In the genomic region with DNA sequence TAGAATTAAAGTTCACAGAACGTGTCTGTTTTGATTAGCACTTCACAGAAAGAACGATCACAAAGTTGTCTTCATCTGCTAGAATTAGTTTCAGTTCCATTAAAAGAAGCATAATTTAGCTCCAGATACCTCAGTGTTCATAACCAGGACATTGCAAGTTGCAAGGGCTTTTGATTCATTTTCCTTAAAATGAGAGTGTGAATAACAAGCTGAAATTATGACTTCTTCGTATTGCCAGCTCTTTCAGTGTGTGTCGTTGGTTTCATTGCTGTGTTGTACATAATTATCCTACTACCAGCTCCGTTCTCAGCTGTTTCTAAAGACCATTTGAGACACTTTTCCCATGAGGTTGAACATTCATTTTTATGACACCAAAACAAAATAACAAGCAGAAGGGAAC, we compare ENCODE assay signal across 24 mouse cellular contexts.
DNase-seq lines count a peak whose midpoint lies in the region; ATAC-seq and TF ChIP-seq lines count a peak whose summit lies in the region.
"Had no signal": no experiment of that assay in that cellular context is flagged by ENCODE, and none has a peak within 500 bp of the region (broad histone marks: within the 10 kb centered on the region; RNA-seq: fewer than 3 reads in every experiment).

No protein-coding gene starts in this region.

- no peaks in the 10 kb centered on the region for H3K9me3 ChIP-seq in lung, postnatal 0 days (ENCODE audit: low read length)
- H3K9me3 ChIP-seq: G1E had no signal

- no peak overlapping the region for H3K9ac ChIP-seq in lung, postnatal 0 days (replicated peaks; ENCODE audit: low read depth)

- WGBS in lung, postnatal 0 days = 62% methylated on average over 5 of the region's 5 CpGs

- no peaks in the 10 kb centered on the region for H3K36me3 ChIP-seq in lung, postnatal 0 days (ENCODE audit: insufficient read depth, low read length)
- H3K36me3 ChIP-seq: G1E had no signal

- intact Hi-C loops in gastrocnemius, adult 2 months (cut with DNase I) = no loop called here
- intact Hi-C loops in heart, postnatal 25 days (cut with DNase I) = no loop called here

- no peak overlapping the region for H3K27ac ChIP-seq in gastrocnemius, adult 2 months
- H3K27ac ChIP-seq in lung, postnatal 0 days (ENCODE audit: low read length) = no peak overlapping the region

- peak; percentile 70 for ATAC-seq in frontal cortex, adult (ENCODE audit: low TSS enrichment)
- no peak for ATAC-seq in lung, postnatal 0 days
- ATAC-seq: activated CD4-positive, CD25-positive, alpha-beta regulatory T cell, adult 4 months; CD4-positive, CD25-positive, alpha-beta regulatory T cell, adult 4 months; Patski had no signal

- TF ChIP-seq EP300 in lung, postnatal 0 days (IDR thresholded peaks at IDR 0.05) = no peak

- no peak for DNase-seq in frontal cortex, postnatal 25 days (ENCODE audit: low spot score in 2 of 2)
- peak; percentile 53 for DNase-seq in A20 (ENCODE audit: low read depth, low spot score)
- peak; percentile 19 for DNase-seq in brain, adult 2 months (ENCODE audit: low read depth, low spot score)
- peak; percentile 17 for DNase-seq in telencephalon, adult 2 months (ENCODE audit: low read depth, low spot score)
- no peak for DNase-seq in gastrocnemius, adult 2 months
- DNase-seq in heart, postnatal 25 days (ENCODE audit: low spot score) = no peak
- DNase-seq in lung, postnatal 0 days (ENCODE audit: low spot score) = no peak
- DNase-seq: adrenal gland, adult 2 months; adrenal gland, adult 8-10 months; adrenal gland, postnatal 10 days; adrenal gland, postnatal 14 days; adrenal gland, postnatal 25 days; adrenal gland, postnatal 36 days; B cell, adult 2 months; cerebellum, adult 11 months; cerebellum, adult 11-12 months; cerebellum, adult 18-20 months; cerebellum, adult 2 months had no signal

- no peak for TF ChIP-seq CTCF in gastrocnemius, adult 2 months (IDR thresholded peaks at IDR 0.05)
- TF ChIP-seq CTCF in lung, postnatal 0 days (IDR thresholded peaks at IDR 0.05) = no peak

- no peaks in the 10 kb centered on the region for H3K4me1 ChIP-seq in lung, postnatal 0 days (ENCODE audit: insufficient read depth, low read depth, low read length)

- no peak overlapping the region for H3K4me2 ChIP-seq in lung, postnatal 0 days (replicated peaks; ENCODE audit: low read depth, low read length)

- H3K4me3 ChIP-seq in gastrocnemius, adult 2 months = no peak overlapping the region
- H3K4me3 ChIP-seq in lung, postnatal 0 days (ENCODE audit: low read depth, low read length) = no peak overlapping the region

- H3K27me3 ChIP-seq in lung, postnatal 0 days (replicated peaks; ENCODE audit: insufficient read depth, low read length) = no peaks in the 10 kb centered on the region
- H3K27me3 ChIP-seq: CH12.LX, Patski had no signal

Comparison
In these comparisons a context has a peak if more than half of its experiments do, and no peak if none do; other contexts are left out.
1. DNase-seq: peak in A20 (single experiment), brain, adult 2 months (single experiment) and telencephalon, adult 2 months (single experiment); none in frontal cortex, postnatal 25 days (0 of 2), gastrocnemius, adult 2 months (single experiment), heart, postnatal 25 days (single experiment) and lung, postnatal 0 days (single experiment).